Mouse (Mus musculus) gastrocnemius, adult 18-20 months (tissue): ENCODE results near the gene Ccdc120. TPM values are rescaled to one million over a fixed set of nuclear protein-coding genes. Genes with fewer than 3 reads are reported as not detected.
"Not testable (repeated sequence)": the region's sequence is repeated elsewhere in the genome, so short reads cannot be mapped to it uniquely, and the experiment has no call there.

Experiments used
- DNase-seq: peaks from one replicate; pipeline ENCODE4 v3.0.0; 2021; ENCODE audit warnings: low spot score
- total RNA-seq, 2 experiments: library from RNA; stranded (reverse); gene quantifications; 2 replicates each; pipeline ENCODE4 v1.2.3; 2021

Ccdc120 gene
- total RNA-seq, 2 experiments from 2014 or later = 0.34 to 0.50 TPM

GRCm38 (mm10) chrX:7762137-7762920, 11.6 kb upstream of the Ccdc120 start, which contains the start of gene Tfe3:
Gene Tfe3 (plus strand): TSS chrX:7762560.
- DNase-seq = peak; percentile 93

DNA sequence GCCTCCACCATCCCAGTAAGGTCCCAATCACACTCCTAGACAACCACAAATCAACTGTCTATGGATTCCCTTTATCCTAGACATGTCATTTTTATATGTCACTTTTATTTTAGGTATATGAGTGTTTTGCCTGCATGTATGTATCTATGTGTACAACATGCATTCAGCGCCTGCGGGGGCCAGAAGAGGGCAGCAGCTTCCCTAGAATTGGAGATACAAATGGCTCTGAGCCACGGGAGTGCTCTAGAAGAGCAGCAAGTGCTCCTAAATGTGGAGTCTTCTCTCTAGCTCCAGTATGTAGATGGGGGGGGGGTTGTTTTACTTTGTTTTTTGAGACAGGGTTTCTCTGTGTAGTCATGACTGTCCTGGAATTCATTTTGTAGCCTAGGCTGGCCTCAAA, 2.9 kb upstream of the Ccdc120 start:
- DNase-seq = not testable (repeated sequence)

DNA sequence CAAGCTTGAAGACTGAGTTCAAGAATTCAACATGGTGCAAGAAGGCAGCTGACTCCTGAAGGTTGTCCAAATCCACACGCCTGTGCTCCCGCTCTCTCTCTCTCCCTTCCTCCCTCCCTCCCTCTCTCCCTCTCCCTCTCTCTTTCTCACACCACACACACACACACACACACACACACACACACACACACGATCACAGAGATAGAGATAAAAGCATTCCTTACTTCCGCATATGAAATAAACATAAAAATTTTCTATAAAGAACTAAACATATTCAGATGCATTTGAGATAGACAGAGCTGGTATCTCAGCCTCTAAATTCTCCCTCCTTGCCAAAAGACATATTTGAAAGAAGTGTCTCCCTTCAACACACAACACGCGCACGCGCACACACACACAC, 5.3 kb downstream of the Ccdc120 start:
- no peak for DNase-seq

GRCm38 (mm10) chrX:7744940-7745339, 5.8 kb downstream of the Ccdc120 start:
- no peak for DNase-seq

DNA sequence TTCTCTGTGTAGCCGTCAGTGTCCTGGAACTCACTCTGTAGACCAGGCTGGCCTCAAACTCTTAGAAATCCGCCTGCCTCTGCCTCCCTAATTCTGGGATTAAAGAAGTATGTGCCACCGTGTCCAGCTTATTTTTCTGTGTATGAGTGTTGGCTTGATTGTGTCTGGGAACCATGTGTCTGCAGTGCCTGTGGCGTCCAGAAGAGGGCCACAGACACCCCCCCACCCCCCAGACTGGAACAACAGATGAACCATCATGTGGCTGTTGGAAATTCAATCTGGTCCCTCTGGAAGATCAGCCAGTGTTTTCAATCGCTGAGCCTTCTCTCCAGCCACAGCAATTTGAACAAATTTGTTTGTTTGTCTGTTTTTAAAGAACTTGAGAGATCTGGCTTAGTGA, 7.2 kb downstream of the Ccdc120 start:
- no peak for DNase-seq

GRCm38 (mm10) chrX:7741103-7741502, 9.6 kb downstream of the Ccdc120 start:
- DNase-seq = no peak

GRCm38 (mm10) chrX:7740082-7740819, 10.5 kb downstream of the Ccdc120 start:
- DNase-seq = no peak

- no peak for DNase-seq
These were observed 11.2 kb downstream of the Ccdc120 start for GRCm38 (mm10) chrX:7739336-7740081.

DNA sequence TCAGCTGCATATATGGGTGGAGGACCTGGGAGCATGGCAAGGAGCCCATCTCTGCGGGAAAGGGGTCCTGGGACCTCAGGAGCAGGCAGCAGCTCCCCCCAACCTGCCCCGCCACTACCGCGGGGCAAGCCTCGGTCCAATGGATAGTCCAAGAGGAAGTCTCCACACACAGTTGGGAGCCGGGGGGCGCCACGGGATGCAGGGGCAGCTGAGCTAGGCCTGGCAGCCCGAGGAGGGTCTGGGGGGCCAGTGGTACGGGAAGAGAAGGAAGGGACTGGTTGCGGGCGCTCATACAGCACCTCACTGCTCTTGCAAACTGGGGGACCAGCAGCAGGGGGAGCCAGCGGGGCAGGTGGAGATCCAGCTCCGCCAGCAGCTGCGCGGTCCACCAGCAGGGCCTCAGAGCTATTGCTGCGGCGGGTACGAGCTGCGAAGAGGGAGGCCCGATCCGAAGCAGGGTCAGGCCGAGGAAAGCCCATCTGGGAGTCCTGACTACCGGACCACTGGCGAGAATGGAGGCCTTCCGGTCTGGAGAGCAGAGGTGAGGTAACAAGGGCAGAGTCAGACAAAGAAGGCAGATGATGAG, 17.0 kb downstream of the Ccdc120 start:
- DNase-seq = peak; percentile 62

- DNase-seq = no peak
These were observed 21.8 kb downstream of the Ccdc120 start for GRCm38 (mm10) chrX:7728922-7729265.

DNA sequence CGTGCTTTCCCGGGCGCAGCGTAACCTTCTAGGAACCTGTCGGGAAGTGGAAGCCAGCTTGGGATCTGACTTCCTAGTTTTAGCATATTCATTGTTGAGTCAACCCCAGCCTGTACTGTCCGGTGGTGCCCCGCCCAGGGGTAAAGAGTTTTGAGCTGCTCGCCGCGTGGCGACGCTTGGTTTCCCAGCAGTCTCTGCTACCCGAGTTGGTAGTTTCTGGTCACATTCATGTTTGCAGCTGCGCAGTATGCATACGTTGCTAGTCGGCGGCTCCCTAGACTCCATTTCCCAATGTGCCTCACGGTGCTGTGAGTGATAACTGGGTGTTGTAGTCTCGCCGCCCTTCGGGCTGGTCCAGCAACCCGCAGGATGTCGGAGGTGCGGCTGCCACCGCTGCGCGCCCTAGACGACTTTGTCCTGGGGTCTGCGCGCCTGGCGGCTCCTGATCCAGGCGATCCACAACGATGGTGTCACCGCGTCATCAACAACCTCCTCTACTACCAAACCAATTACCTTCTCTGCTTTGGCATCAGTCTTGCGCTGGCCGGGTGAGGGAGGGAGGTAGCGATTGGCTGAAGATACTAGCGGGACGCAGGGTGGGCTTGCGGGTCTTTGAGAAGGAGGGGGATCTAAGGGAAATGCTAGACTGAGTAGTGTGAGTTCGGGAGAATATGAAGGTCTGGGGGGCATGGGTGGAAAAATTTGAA, 22.3 kb downstream of the Ccdc120 start, which contains the start of gene Praf2:
TSS of gene Praf2 (plus strand) at position 225 of the 707 bp plus-strand sequence.
- peak; percentile 81 for DNase-seq

DNA sequence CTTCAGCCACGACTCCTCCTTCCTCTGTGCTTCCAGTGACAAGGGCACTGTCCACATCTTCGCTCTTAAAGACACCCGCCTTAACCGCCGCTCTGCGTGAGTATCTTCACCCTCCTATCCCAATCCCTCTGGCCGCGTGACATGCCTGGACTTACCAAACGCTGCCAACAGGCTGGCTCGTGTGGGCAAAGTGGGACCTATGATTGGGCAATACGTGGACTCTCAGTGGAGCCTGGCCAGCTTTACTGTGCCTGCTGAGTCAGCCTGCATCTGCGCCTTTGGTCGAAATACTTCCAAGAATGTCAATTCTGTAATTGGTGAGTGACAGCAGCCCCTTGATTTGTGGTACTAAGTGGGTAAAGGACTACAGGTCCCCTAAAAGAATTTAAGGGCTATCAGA, 23.5 kb downstream of the Ccdc120 start:
- no peak for DNase-seq

DNA sequence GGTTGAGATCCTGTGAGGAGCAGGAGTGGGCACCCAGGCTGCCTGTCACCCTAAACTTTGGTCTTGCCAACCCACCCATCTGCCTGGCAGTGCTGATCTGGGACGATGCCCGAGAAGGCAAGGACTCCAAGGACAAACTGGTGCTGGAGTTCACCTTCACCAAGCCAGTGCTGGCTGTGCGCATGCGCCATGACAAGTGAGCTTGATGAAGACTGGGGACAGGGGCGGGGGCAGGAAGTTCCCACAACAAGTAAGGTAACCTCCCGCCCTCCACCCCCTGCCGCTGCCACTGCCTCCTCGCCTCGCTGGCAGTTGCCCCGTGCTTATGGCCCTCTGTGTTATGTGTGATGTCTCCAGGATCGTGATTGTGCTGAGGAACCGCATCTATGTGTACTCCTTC, 24.9 kb downstream of the Ccdc120 start:
- DNase-seq = no peak

GRCm38 (mm10) chrX:7724135-7724534, 26.6 kb downstream of the Ccdc120 start:
- no peak for DNase-seq

DNA sequence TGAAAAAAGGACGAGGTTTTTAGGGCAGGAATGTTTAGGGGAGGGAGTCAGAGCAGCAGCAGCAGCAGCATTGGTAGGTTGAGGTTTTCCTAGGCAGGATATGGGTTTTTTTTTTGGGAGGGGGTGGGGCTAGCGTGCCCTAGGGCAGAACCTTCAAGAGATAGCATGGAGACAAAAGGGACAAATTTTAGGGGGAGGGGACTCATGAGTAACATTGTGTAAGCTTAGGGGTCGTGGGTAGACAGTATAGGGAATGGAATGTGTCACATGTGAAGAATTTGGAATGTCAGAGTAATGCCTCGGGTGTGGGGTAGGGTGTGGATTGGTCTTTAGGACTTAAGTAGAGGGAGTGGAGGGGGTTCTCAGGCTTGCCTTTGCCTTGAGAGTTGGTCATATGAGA, 28.0 kb downstream of the Ccdc120 start:
- DNase-seq = no peak

- DNase-seq = no peak
These were observed 28.5 kb downstream of the Ccdc120 start for GRCm38 (mm10) chrX:7722282-7722611.

DNA sequence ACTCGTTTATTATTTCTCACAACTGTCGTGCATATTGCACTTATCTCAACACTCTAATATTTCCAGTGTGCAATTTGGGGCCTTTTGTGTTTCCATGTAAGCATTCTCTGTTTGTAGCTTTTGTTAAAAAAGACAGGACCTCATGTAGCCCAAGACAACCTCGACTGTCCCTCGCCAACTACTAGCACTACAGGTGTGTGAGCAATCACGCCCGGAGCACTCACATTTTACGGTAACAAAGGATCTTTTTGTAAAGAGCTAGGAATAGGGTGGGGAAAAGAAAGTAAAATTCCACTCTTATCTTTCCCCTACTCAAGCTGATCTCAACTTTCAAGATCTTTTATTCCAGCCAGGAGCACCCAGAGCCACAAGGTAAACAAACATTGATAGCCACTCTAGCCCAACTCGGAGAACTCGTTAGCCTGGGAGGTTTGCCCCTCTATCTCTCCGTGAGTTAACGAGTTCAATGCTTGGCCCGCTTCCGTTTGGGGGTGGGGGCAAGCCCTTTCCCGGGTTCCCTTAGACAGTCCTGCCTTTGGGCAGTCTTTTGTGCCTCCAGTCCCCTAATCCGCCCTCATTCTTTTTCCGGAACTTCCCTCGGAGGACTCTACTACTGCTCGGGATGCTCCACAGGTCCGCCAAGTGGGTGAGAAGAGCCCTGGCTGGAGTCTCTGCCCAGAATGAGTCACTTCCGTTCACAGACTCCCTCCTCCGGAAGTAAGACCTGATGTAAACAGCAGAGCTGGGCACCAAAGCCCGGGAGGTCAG, 29.0 kb downstream of the Ccdc120 start, which contains the start of gene Gm45208:
TSS of gene Gm45208 (plus strand) at position 732 of the 768 bp plus-strand sequence.
- DNase-seq = peak; percentile 74

DNA sequence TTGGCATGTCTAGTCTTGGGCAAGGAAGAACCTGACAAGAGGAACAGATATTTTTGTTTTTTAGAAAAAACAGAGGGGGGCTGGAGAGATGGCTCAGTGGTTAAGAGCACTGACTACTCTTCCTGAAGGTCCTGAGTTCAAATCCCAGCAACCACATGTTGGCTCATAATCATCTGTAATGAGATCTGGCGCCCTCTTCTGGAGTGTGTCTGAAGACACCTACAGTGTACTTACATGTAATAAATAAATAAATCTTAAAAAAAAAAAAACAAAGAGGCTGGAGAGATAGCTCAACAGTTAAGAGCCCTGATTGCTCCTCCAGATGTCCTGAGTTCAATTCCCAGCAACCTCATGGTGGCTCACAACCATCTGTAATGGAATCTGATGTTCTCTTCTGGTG, 34.6 kb downstream of the Ccdc120 start:
- not testable (repeated sequence) for DNase-seq

GRCm38 (mm10) chrX:7714135-7714899, 36.4 kb downstream of the Ccdc120 start, which contains the start of gene Wdr45:
Gene Wdr45 (plus strand): TSS chrX:7714333.
- DNase-seq = peak; percentile 94
